Mouse (Mus musculus) heart, embryonic 15.5 days (tissue): Measurements from ENCODE around the gene Fbxo47. TPM values are rescaled to one million over a fixed set of nuclear protein-coding genes. Genes with fewer than 3 reads are reported as not detected.

Source experiments
- ATAC-seq: fragments of 200-750 bp; cut with Nextera tagmentation; replicated peaks from 2 replicates; pipeline ENCODE4 v1.8.0; 2017; ENCODE audit warnings: low read depth, moderate TSS enrichment; ENCODE audit not compliant: insufficient number of reproducible peaks, insufficient read depth, low FRiP score
- H3K27ac ChIP-seq: fragments of 300-500 bp; sonication (generic); 2 replicates; pipeline ENCODE4 v1.5.1; 2015; ENCODE audit warnings: mild to moderate bottlenecking, inconsistent platforms
- H3K27me3 ChIP-seq: fragments of 300-500 bp; sonication (generic); 2 replicates; pipeline ENCODE4 v1.6.1; 2015; ENCODE audit warnings: inconsistent platforms
- H3K36me3 ChIP-seq: fragments of 300-500 bp; sonication (generic); 2 replicates; pipeline ENCODE4 v1.6.1; 2015; ENCODE audit warnings: mild to moderate bottlenecking, inconsistent platforms
- H3K4me1 ChIP-seq: fragments of 300-500 bp; sonication (generic); replicated peaks from 2 replicates; pipeline ENCODE4 v1.6.1; 2015; ENCODE audit warnings: inconsistent platforms
- H3K4me2 ChIP-seq: fragments of 300-500 bp; sonication (generic); 2 replicates; pipeline ENCODE4 v1.6.1; 2015; ENCODE audit warnings: inconsistent platforms, mild to moderate bottlenecking, moderate library complexity
- H3K4me3 ChIP-seq: fragments of 300-500 bp; sonication (generic); 2 replicates; pipeline ENCODE4 v1.5.1; 2015; ENCODE audit warnings: mild to moderate bottlenecking, inconsistent platforms
- H3K9ac ChIP-seq: fragments of 300-500 bp; sonication (generic); 2 replicates; pipeline ENCODE4 v1.6.1; 2015; ENCODE audit warnings: mild to moderate bottlenecking, inconsistent platforms
- H3K9me3 ChIP-seq: fragments of 300-500 bp; sonication (generic); replicated peaks from 2 replicates; pipeline ENCODE4 v1.6.1; 2016; ENCODE audit warnings: inconsistent platforms
- WGBS: fragments of 180-500 bp; shearing (Covaris S2); methylation state at CpG from one replicate; pipeline ENCODE4 v1.1.7; 2015; ENCODE audit warnings: mixed read lengths; 5-methylcytosine and 5-hydroxymethylcytosine counted together
- polyA plus RNA-seq: library from polyadenylated mRNA; unstranded; fragments of >200 nt; fragmentation: Nextera tagmentation; extraction: Ambion mirVana; gene quantifications from 2 replicates; pipeline ENCODE4 v1.2.1, GENCODE M21; 2015

Gene Fbxo47
- polyA plus RNA-seq, 1 experiment from 2014 or later, result 0.72 TPM

DNA sequence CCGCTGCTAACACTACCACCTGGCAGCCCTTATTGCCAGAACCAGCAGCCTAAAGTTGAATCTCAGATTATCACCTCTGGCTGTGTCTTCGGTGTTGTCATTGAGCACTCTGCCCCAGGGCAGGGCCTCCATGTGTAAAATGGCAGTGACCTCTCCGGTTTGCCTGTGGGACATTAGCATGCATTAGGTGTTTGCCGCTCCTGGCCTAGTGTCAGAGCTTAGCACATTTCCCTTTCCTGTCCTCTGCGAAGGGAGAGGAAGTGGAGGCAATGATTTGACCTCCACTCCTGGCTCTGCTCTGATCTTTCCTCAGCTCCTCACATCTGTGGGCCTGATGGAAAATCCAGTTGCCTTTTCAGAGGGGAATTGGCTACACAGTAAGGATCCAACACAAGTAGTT is 64.0 kb downstream of the Fbxo47 start:
- peak overlapping the region; percentile 56 for H3K27ac ChIP-seq
- 62% methylated on average over 5 of the region's 5 CpGs for WGBS

GRCm38 (mm10) chr11:97819102-97819501 is 64.9 kb downstream of the Fbxo47 start:
- Histone ChIP-seq H3K9ac (no peak overlapping the region), H3K4me3 (no peak overlapping the region), H3K27ac (peak overlapping the region; percentile 69), H3K27me3 (no peaks in the 10 kb centered on the region), H3K36me3 (peaks cover 21% of the 10 kb centered on the region), H3K4me1 (peaks cover 68% of the 10 kb centered on the region), H3K9me3 (no peaks in the 10 kb centered on the region), H3K4me2 (no peak overlapping the region)
- WGBS, result 46% methylated on average over 4 of the region's 4 CpGs
- ATAC-seq, result no peak

More for the DNA sequence above, 64.0 kb downstream of the Fbxo47 start:
- Histone ChIP-seq H3K4me1 (peaks cover 72% of the 10 kb centered on the region), H3K4me2 (no peak overlapping the region), H3K9ac (no peak overlapping the region), H3K4me3 (no peak overlapping the region), H3K36me3 (peaks cover 24% of the 10 kb centered on the region), H3K27me3 (no peaks in the 10 kb centered on the region), H3K9me3 (no peaks in the 10 kb centered on the region)
- no peak for ATAC-seq

DNA sequence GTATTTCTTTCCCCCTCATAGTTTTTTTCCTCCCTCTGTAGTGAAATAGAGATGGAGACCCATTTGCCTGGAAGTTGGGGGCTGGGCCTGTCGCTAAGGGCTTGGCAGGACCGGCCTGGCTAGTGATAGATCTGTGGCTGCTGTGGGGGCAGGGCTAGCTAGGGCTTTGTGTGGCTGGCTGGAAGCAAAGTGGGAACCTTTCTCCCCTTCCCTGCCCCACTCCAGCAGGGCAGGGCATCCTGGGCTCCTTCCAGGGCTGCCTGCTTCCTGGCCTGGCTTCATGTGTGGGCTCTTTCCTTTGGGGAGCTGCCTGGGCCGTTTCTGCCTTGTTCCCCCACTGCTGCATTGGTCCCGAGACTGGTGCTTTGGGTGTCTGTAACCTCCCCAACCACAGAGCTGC is 65.4 kb downstream of the Fbxo47 start:
- Histone ChIP-seq H3K9ac (no peak overlapping the region), H3K9me3 (no peaks in the 10 kb centered on the region), H3K27ac (peak overlapping the region; percentile 69), H3K27me3 (no peaks in the 10 kb centered on the region), H3K4me2 (no peak overlapping the region), H3K4me1 (peaks cover 73% of the 10 kb centered on the region), H3K36me3 (peaks cover 19% of the 10 kb centered on the region), H3K4me3 (no peak overlapping the region)
- 12% methylated on average over 4 of the region's 4 CpGs for WGBS
- no peak for ATAC-seq

- Histone ChIP-seq H3K9ac (no peak overlapping the region), H3K27me3 (no peaks in the 10 kb centered on the region), H3K9me3 (no peaks in the 10 kb centered on the region), H3K4me3 (no peak overlapping the region), H3K4me1 (peaks cover 79% of the 10 kb centered on the region), H3K36me3 (peaks cover 22% of the 10 kb centered on the region), H3K27ac (peak overlapping the region; percentile 69; the same call in 1 of the 2 replicates), H3K4me2 (no peak overlapping the region)
- no peak for ATAC-seq
- WGBS, result 61% methylated on average over 6 of the region's 6 CpGs
Observed at GRCm38 (mm10) chr11:97818003-97818402, 66.0 kb downstream of the Fbxo47 start.

GRCm38 (mm10) chr11:97817379-97817778 is 66.6 kb downstream of the Fbxo47 start:
- peaks cover 85% of the 10 kb centered on the region for H3K4me1 ChIP-seq
- H3K9me3 ChIP-seq, result no peaks in the 10 kb centered on the region
- peak overlapping the region; percentile 26 for H3K4me2 ChIP-seq
- WGBS, result 29% methylated on average over 5 of the region's 5 CpGs
- ATAC-seq, result no peak
- no peaks in the 10 kb centered on the region for H3K27me3 ChIP-seq
- H3K9ac ChIP-seq, result no peak overlapping the region
- H3K4me3 ChIP-seq, result no peak overlapping the region
- peak overlapping the region; percentile 74 for H3K27ac ChIP-seq
- H3K36me3 ChIP-seq, result peaks cover 22% of the 10 kb centered on the region

- Histone ChIP-seq H3K36me3 (peaks cover 22% of the 10 kb centered on the region), H3K9me3 (no peaks in the 10 kb centered on the region), H3K27ac (peak overlapping the region; percentile 74), H3K9ac (peak overlapping the region; percentile 19; the same call in 1 of the 2 replicates), H3K4me1 (peaks cover 90% of the 10 kb centered on the region), H3K27me3 (no peaks in the 10 kb centered on the region), H3K4me3 (no peak overlapping the region), H3K4me2 (peak overlapping the region; percentile 26; the same call in 1 of the 2 replicates)
- no peak for ATAC-seq
- WGBS, result 44% methylated on average over 9 of the region's 9 CpGs
Observed at GRCm38 (mm10) chr11:97816916-97817315, 67.0 kb downstream of the Fbxo47 start.

- 64% methylated on average over 5 of the region's 5 CpGs for WGBS
Observed at GRCm38 (mm10) chr11:97816176-97816575, 67.8 kb downstream of the Fbxo47 start.

GRCm38 (mm10) chr11:97815736-97816135 is 68.2 kb downstream of the Fbxo47 start:
- peak overlapping the region; percentile 19; the same call in 1 of the 2 replicates for H3K27ac ChIP-seq
- peaks cover 22% of the 10 kb centered on the region for H3K36me3 ChIP-seq
- no peak overlapping the region for H3K4me3 ChIP-seq
- ATAC-seq, result no peak
- 70% methylated on average over 11 of the region's 11 CpGs for WGBS
- no peaks in the 10 kb centered on the region for H3K9me3 ChIP-seq
- peaks cover 90% of the 10 kb centered on the region for H3K4me1 ChIP-seq
- H3K4me2 ChIP-seq, result no peak overlapping the region
- H3K9ac ChIP-seq, result no peak overlapping the region
- H3K27me3 ChIP-seq, result no peaks in the 10 kb centered on the region

More at GRCm38 (mm10) chr11:97816176-97816575, 67.8 kb downstream of the Fbxo47 start:
- Histone ChIP-seq H3K9ac (peak overlapping the region; percentile 2; the same call in 1 of the 2 replicates), H3K9me3 (no peaks in the 10 kb centered on the region), H3K36me3 (peaks cover 22% of the 10 kb centered on the region), H3K27ac (0 out of 2 replicates have a peak overlapping the region, but pooled peaks have one; percentile 19), H3K4me1 (peaks cover 90% of the 10 kb centered on the region), H3K27me3 (no peaks in the 10 kb centered on the region), H3K4me3 (no peak overlapping the region), H3K4me2 (no peak overlapping the region)
- no peak for ATAC-seq

DNA sequence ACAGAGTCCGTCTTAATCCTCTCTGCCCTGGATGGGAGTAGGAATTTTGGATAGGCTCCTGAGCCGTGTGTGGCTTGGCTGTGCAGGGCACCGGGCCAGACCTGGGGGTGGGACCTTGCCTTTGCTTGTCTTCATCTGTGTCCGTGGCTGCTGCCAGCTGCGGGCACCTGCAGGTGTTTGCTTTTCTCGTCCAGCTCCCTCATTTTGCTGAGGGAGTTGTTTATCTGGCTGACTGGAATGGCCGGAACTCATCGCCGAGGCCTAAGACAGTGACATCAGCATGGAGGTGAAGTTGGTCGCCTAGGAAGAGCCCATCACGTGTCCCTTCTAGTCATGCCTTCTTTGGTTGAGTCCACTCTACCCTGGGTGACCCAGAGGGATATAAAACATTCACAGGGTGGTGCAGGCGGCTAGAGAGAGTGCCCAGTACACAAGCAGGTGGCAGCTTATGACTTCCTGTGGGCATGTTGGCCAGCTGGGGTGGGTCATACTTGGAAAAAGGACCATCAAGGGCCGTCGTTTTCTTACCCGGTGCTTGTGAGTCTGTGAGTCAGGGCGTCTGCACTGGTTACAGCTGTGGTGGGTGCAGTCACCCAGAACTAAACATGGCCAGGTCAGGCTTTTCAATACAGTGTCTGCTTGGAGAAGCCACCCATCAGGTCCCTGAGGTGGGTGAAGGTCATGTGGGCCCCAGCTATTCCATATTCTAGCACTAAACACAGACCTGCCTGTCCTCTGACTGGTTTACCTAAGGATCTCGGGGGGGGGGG is 70.0 kb downstream of the Fbxo47 start:
- Histone ChIP-seq H3K27ac (no peak overlapping the region), H3K4me3 (no peak overlapping the region), H3K9ac (no peak overlapping the region), H3K36me3 (peaks cover 17% of the 10 kb centered on the region), H3K9me3 (no peaks in the 10 kb centered on the region), H3K27me3 (no peaks in the 10 kb centered on the region), H3K4me2 (no peak overlapping the region), H3K4me1 (peaks cover 92% of the 10 kb centered on the region)
- 76% methylated on average over 17 of the region's 17 CpGs for WGBS
- ATAC-seq, result no peak

- Histone ChIP-seq H3K27ac (no peak overlapping the region), H3K36me3 (peaks cover 17% of the 10 kb centered on the region)
Observed at GRCm38 (mm10) chr11:97813085-97813484, 70.9 kb downstream of the Fbxo47 start.

GRCm38 (mm10) chr11:97812491-97812921 is 71.4 kb downstream of the Fbxo47 start:
- H3K9me3 ChIP-seq, result no peaks in the 10 kb centered on the region
- no peak overlapping the region for H3K4me2 ChIP-seq
- H3K27ac ChIP-seq, result no peak overlapping the region
- no peaks in the 10 kb centered on the region for H3K27me3 ChIP-seq
- ATAC-seq, result no peak
- no peak overlapping the region for H3K4me3 ChIP-seq
- H3K4me1 ChIP-seq, result peaks cover 92% of the 10 kb centered on the region
- WGBS, result 58% methylated on average over 3 of the region's 3 CpGs
- H3K9ac ChIP-seq, result no peak overlapping the region; the same call in 1 of the 2 replicates
- peaks cover 17% of the 10 kb centered on the region for H3K36me3 ChIP-seq

More at GRCm38 (mm10) chr11:97813085-97813484, 70.9 kb downstream of the Fbxo47 start:
- Histone ChIP-seq H3K27me3 (no peaks in the 10 kb centered on the region), H3K4me2 (no peak overlapping the region), H3K9me3 (no peaks in the 10 kb centered on the region), H3K9ac (no peak overlapping the region), H3K4me1 (peaks cover 92% of the 10 kb centered on the region), H3K4me3 (no peak overlapping the region)
- 55% methylated on average over 7 of the region's 7 CpGs for WGBS
- ATAC-seq, result no peak
